Comparison of ENCODE assay signal across 21 mouse cellular contexts in genomic region chr16:93005470-93005869, GRCm38 (mm10).
DNase-seq lines count a peak whose midpoint lies in the region; ATAC-seq and TF ChIP-seq lines count a peak whose summit lies in the region.
"Had no signal": no experiment of that assay in that cellular context is flagged by ENCODE, and none has a peak within 500 bp of the region (broad histone marks: within the 10 kb centered on the region; RNA-seq: fewer than 3 reads in every experiment).

No protein-coding gene starts in this region.

- no peak overlapping the region for H3K9ac ChIP-seq in kidney, postnatal 0 days (ENCODE audit: low read depth, low read length)
- no peak overlapping the region for H3K9ac ChIP-seq in intestine, embryonic 15.5 days
- H3K9ac ChIP-seq: forebrain, postnatal 0 days; limb, embryonic 15.5 days; liver, embryonic 14.5 days; midbrain, embryonic 15.5 days; neural tube, embryonic 15.5 days; stomach, embryonic 15.5 days had no signal

- H3K36me3 ChIP-seq in kidney, postnatal 0 days (ENCODE audit: insufficient read depth, low read length) = no peaks in the 10 kb centered on the region
- no peaks in the 10 kb centered on the region for H3K36me3 ChIP-seq in myocyte (ENCODE audit: control insufficient read depth, insufficient read depth)
- H3K36me3 ChIP-seq in intestine, embryonic 15.5 days = no peaks in the 10 kb centered on the region
- H3K36me3 ChIP-seq: heart, embryonic 10.5 days; hindbrain, embryonic 10.5 days; limb, embryonic 15.5 days; midbrain, embryonic 15.5 days; neural tube, embryonic 15.5 days; stomach, embryonic 15.5 days had no signal

- no peak for TF ChIP-seq POLR2A in myocyte (IDR thresholded peaks at IDR 0.05; ENCODE audit: insufficient read length, low read depth)

- H3K27me3 ChIP-seq in kidney, postnatal 0 days (ENCODE audit: insufficient read depth, low read length) = no peaks in the 10 kb centered on the region
- no peaks in the 10 kb centered on the region for H3K27me3 ChIP-seq in myocyte (ENCODE audit: control insufficient read depth, insufficient read depth, insufficient read length)
- H3K27me3 ChIP-seq in intestine, embryonic 15.5 days (replicated peaks) = no peaks in the 10 kb centered on the region
- H3K27me3 ChIP-seq: limb, embryonic 15.5 days; midbrain, embryonic 15.5 days; neural tube, embryonic 15.5 days had no signal

- DNase-seq in kidney, postnatal 0 days (ENCODE audit: low spot score) = peak; percentile 36
- no peak for DNase-seq in kidney, postnatal 25 days
- peak; percentile 23 for DNase-seq in CD4-positive helper T cell, adult 2 months (ENCODE audit: low read depth, low spot score)
- DNase-seq in T-cell, adult 2 months (ENCODE audit: low spot score) = peak; percentile 12
- no peak for DNase-seq in urinary bladder, postnatal 14 days (ENCODE audit: low spot score)
- DNase-seq: B cell, adult 2 months; cerebellum, adult 11-12 months; cerebellum, postnatal 10 days; forebrain, postnatal 0 days; kidney, adult 18-20 months; left cerebral cortex, postnatal 4 days had no signal

- no peaks in the 10 kb centered on the region for H3K4me1 ChIP-seq in kidney, postnatal 0 days (replicated peaks; ENCODE audit: insufficient read depth, low read length)
- peaks cover 7% of the 10 kb centered on the region; the same call in 1 of the 2 replicates for H3K4me1 ChIP-seq in intestine, embryonic 15.5 days (replicated peaks)

- no peak for ATAC-seq in kidney, postnatal 0 days (replicated peaks; ENCODE audit: low FRiP score, low read depth)
- no peak for ATAC-seq in intestine, embryonic 15.5 days
- ATAC-seq: forebrain, postnatal 0 days; hindbrain, postnatal 0 days; midbrain, embryonic 15.5 days had no signal

- no peak overlapping the region for H3K4me3 ChIP-seq in kidney, postnatal 0 days (replicated peaks; ENCODE audit: low read depth, low read length)
- H3K4me3 ChIP-seq in myocyte = no peak overlapping the region
- no peak overlapping the region for H3K4me3 ChIP-seq in intestine, embryonic 15.5 days (replicated peaks)
- H3K4me3 ChIP-seq: limb, embryonic 15.5 days; midbrain, embryonic 15.5 days; neural tube, embryonic 15.5 days; stomach, embryonic 15.5 days had no signal

- no peak overlapping the region for H3ac ChIP-seq in myocyte (ENCODE audit: control insufficient read depth, insufficient read length)

- H3K27ac ChIP-seq in kidney, postnatal 0 days = no peak overlapping the region
- H3K27ac ChIP-seq in intestine, embryonic 15.5 days = no peak overlapping the region
- H3K27ac ChIP-seq: heart, embryonic 10.5 days; hindbrain, embryonic 10.5 days; hindbrain, postnatal 0 days; limb, embryonic 15.5 days; liver, embryonic 14.5 days; midbrain, embryonic 15.5 days; neural tube, embryonic 15.5 days; stomach, embryonic 15.5 days had no signal

- no peak for TF ChIP-seq CTCF in kidney, postnatal 0 days (IDR thresholded peaks at IDR 0.05; ENCODE audit: low read depth)

- H3K79me2 ChIP-seq in myocyte (ENCODE audit: control insufficient read depth, insufficient read depth) = no peaks in the 10 kb centered on the region

- no peaks in the 10 kb centered on the region for H3K9me3 ChIP-seq in kidney, postnatal 0 days (replicated peaks; ENCODE audit: low read length)
- H3K9me3 ChIP-seq in intestine, embryonic 15.5 days = no peaks in the 10 kb centered on the region
- H3K9me3 ChIP-seq: heart, embryonic 10.5 days; hindbrain, embryonic 10.5 days; limb, embryonic 15.5 days; midbrain, embryonic 15.5 days; neural tube, embryonic 15.5 days; stomach, embryonic 15.5 days had no signal

- WGBS in kidney, postnatal 0 days = 7% methylated on average over 8 of the region's 8 CpGs
- 10% methylated on average over 8 of the region's 8 CpGs for WGBS in intestine, embryonic 15.5 days

- H3K4me2 ChIP-seq in kidney, postnatal 0 days (ENCODE audit: low read length) = no peak overlapping the region
- H3K4me2 ChIP-seq in myocyte (ENCODE audit: low read depth) = peak overlapping the region; percentile 87
- no peak overlapping the region for H3K4me2 ChIP-seq in intestine, embryonic 15.5 days (replicated peaks)

TF ChIP-seq in myocyte, 11 proteins besides CTCF, POLR2A, EP300 and RAD21:
- TF ChIP-seq MYOD1 (IDR thresholded peaks at IDR 0.05; ENCODE audit: control insufficient read depth in 1 of 3, insufficient read length in 2 of 3, low read depth in 2 of 3) (no peak), USF1 (IDR thresholded peaks at IDR 0.05; ENCODE audit: low read depth) (no peak), MYOG (IDR thresholded peaks at IDR 0.05; ENCODE audit: control insufficient read depth in 1 of 3, insufficient read depth in 1 of 3, insufficient read length in 2 of 3, low read depth in 2 of 3) (no peak), POLR2AphosphoS2 (IDR thresholded peaks at IDR 0.05; ENCODE audit: insufficient read length, low read depth) (no peak), SRF (IDR thresholded peaks at IDR 0.05; ENCODE audit: control insufficient read depth, insufficient read length, low read depth) (no peak), CEBPB (IDR thresholded peaks at IDR 0.05; ENCODE audit: insufficient read depth, poor library complexity, severe bottlenecking) (no peak), TCF12 (IDR thresholded peaks at IDR 0.05; ENCODE audit: insufficient read depth, poor library complexity, severe bottlenecking) (no peak), TCF3 (IDR thresholded peaks at IDR 0.05; ENCODE audit: insufficient read length, low read depth) (no peak)

Comparison
In these comparisons a context has a peak if more than half of its experiments do, and no peak if none do; other contexts are left out.
1. DNase-seq: peak in kidney, postnatal 0 days (single experiment), CD4-positive helper T cell, adult 2 months (single experiment) and T-cell, adult 2 months (single experiment); none in kidney, postnatal 25 days (0 of 2) and urinary bladder, postnatal 14 days (single experiment).